Mouse (Mus musculus): ENCODE measurements around the gene Actb. TPM values are rescaled to one million over a fixed set of nuclear protein-coding genes. Genes with fewer than 3 reads are reported as not detected.

The Actb gene
- total and polyA plus RNA-seq, 2 experiments from 2014 or later = 5,744 to 19,349 TPM

- H3K9ac ChIP-seq = peak overlapping the region; percentile 80
- peaks cover 31% of the 10 kb centered on the region for H3K36me3 ChIP-seq (ENCODE audit: insufficient read depth)
- peak overlapping the region; percentile 71 for H3K4me2 ChIP-seq (ENCODE audit: low read depth)
- DNase-seq (peak; percentile 84), ATAC-seq (no peak)
- no peaks in the 10 kb centered on the region for H3K9me3 ChIP-seq (ENCODE audit: low read length)
- H3K4me3 ChIP-seq (ENCODE audit: low read depth, low read length) = peak overlapping the region; percentile 76
- peak overlapping the region; percentile 100 for H3K27ac ChIP-seq (ENCODE audit: low read depth, low read length)
- peaks cover 17% of the 10 kb centered on the region for H3K4me1 ChIP-seq (ENCODE audit: insufficient read depth)
- no peak for TF ChIP-seq CTCF (IDR thresholded peaks at IDR 0.05; ENCODE audit: low read depth)
- 11% methylated on average over 14 of the region's 14 CpGs for WGBS
- H3K27me3 ChIP-seq (ENCODE audit: insufficient read depth, low read length) = no peaks in the 10 kb centered on the region
These were observed 671 bp upstream of the Actb start for GRCm38 (mm10) chr5:142907048-142907802.

GRCm38 (mm10) chr5:142905725-142906531 is 626 bp downstream of the Actb start:
- Histone ChIP-seq H3K27ac (ENCODE audit: low read depth, low read length) (peak overlapping the region; percentile 100), H3K27me3 (ENCODE audit: insufficient read depth, low read length) (no peaks in the 10 kb centered on the region), H3K36me3 (ENCODE audit: insufficient read depth) (peaks cover 44% of the 10 kb centered on the region), H3K4me1 (ENCODE audit: insufficient read depth) (peaks cover 17% of the 10 kb centered on the region), H3K9me3 (ENCODE audit: low read length) (no peaks in the 10 kb centered on the region), H3K4me3 (ENCODE audit: low read depth, low read length) (peak overlapping the region; percentile 76), H3K9ac (peak overlapping the region; percentile 99), H3K4me2 (ENCODE audit: low read depth) (peak overlapping the region; percentile 55)
- DNase-seq (peak; percentile 99), ATAC-seq (peak; percentile 89)
- peak; percentile 88 for TF ChIP-seq CTCF (IDR thresholded peaks at IDR 0.05; ENCODE audit: low read depth)
- WGBS = 2% methylated on average over 77 of the region's 84 CpGs

GRCm38 (mm10) chr5:142905038-142905695 is 1.4 kb downstream of the Actb start:
- ATAC-seq = no peak
- Histone ChIP-seq H3K4me1 (ENCODE audit: insufficient read depth) (peaks cover 17% of the 10 kb centered on the region), H3K36me3 (ENCODE audit: insufficient read depth) (peaks cover 50% of the 10 kb centered on the region)

GRCm38 (mm10) chr5:142904208-142905037 is 2.1 kb downstream of the Actb start:
- WGBS = 66% methylated on average over 19 of the region's 19 CpGs
- peak overlapping the region; percentile 100 for H3K27ac ChIP-seq (ENCODE audit: low read depth, low read length)
- peak overlapping the region; percentile 99 for H3K9ac ChIP-seq
- no peak for TF ChIP-seq CTCF (IDR thresholded peaks at IDR 0.05; ENCODE audit: low read depth)
- DNase-seq (peak; percentile 35), ATAC-seq (no peak)
- no peaks in the 10 kb centered on the region for H3K9me3 ChIP-seq (ENCODE audit: low read length)
- peak overlapping the region; percentile 55 for H3K4me2 ChIP-seq (ENCODE audit: low read depth)
- H3K36me3 ChIP-seq (ENCODE audit: insufficient read depth) = peaks cover 57% of the 10 kb centered on the region
- H3K27me3 ChIP-seq (ENCODE audit: insufficient read depth, low read length) = no peaks in the 10 kb centered on the region
- peaks cover 17% of the 10 kb centered on the region for H3K4me1 ChIP-seq (ENCODE audit: insufficient read depth)
- H3K4me3 ChIP-seq (ENCODE audit: low read depth, low read length) = peak overlapping the region; percentile 76

More at GRCm38 (mm10) chr5:142905038-142905695, 1.4 kb downstream of the Actb start:
- Histone ChIP-seq H3K4me2 (ENCODE audit: low read depth) (peak overlapping the region; percentile 55), H3K27ac (ENCODE audit: low read depth, low read length) (peak overlapping the region; percentile 100), H3K27me3 (ENCODE audit: insufficient read depth, low read length) (no peaks in the 10 kb centered on the region), H3K9me3 (ENCODE audit: low read length) (no peaks in the 10 kb centered on the region), H3K4me3 (ENCODE audit: low read depth, low read length) (peak overlapping the region; percentile 76), H3K9ac (peak overlapping the region; percentile 99)
- TF ChIP-seq CTCF (IDR thresholded peaks at IDR 0.05; ENCODE audit: low read depth) = no peak
- 4% methylated on average over 27 of the region's 27 CpGs for WGBS
- DNase-seq = no peak

- peak overlapping the region; percentile 99 for H3K9ac ChIP-seq
- no peaks in the 10 kb centered on the region for H3K27me3 ChIP-seq (ENCODE audit: insufficient read depth, low read length)
- 62% methylated on average over 14 of the region's 14 CpGs for WGBS
- H3K27ac ChIP-seq (ENCODE audit: low read depth, low read length) = no peak overlapping the region
- H3K9me3 ChIP-seq (ENCODE audit: low read length) = no peaks in the 10 kb centered on the region
- peaks cover 64% of the 10 kb centered on the region for H3K36me3 ChIP-seq (ENCODE audit: insufficient read depth)
- peak overlapping the region; percentile 76 for H3K4me3 ChIP-seq (ENCODE audit: low read depth, low read length)
- H3K4me2 ChIP-seq (ENCODE audit: low read depth) = peak overlapping the region; percentile 55
- ATAC-seq = no peak
- no peak for TF ChIP-seq CTCF (IDR thresholded peaks at IDR 0.05; ENCODE audit: low read depth)
- DNase-seq = peak; percentile 15
- H3K4me1 ChIP-seq (ENCODE audit: insufficient read depth) = peaks cover 17% of the 10 kb centered on the region
These were observed 2.9 kb downstream of the Actb start for GRCm38 (mm10) chr5:142903470-142904207.

Measured in forebrain, postnatal 0 days (tissue).